Mouse (Mus musculus): ENCODE data around the gene Olfr790.

The Olfr790 gene

GRCm38 (mm10) chr10:129498192-129498591 is at the start of gene Olfr790:
Gene Olfr790, plus strand, starts transcription at chr10:129498492.
- DNase-seq (ENCODE audit: low spot score in 2 of 2) = no peak

GRCm38 (mm10) chr10:129461562-129461961 is 36.7 kb upstream of the Olfr790 start, which contains the start of gene Olfr787:
Gene Olfr787, plus strand, starts transcription at chr10:129461862.
- no peak for DNase-seq (ENCODE audit: low spot score in 2 of 2)

DNA sequence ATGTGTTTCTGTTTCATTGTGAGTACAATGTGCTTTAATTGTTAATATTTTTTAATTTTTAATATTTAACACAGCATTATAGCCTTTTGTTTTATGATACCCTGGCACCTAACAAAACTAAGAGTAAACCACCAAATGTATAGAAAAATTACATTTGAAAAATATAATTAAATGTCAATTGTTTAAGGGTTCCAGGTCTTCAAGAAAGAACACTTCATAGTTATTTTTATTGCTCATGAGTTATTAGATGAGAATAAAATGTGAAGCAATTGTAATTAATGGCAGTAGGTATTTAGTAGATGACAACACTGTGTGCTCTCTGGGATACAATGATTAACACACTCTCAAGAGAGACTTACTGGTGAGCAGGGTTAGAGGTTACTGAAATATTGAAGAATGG is 27.6 kb upstream of the Olfr790 start, which contains the start of gene Olfr788:
TSS of gene Olfr788 (plus strand) at position 301 of the 400 bp plus-strand sequence.
- no peak for DNase-seq (ENCODE audit: low spot score in 2 of 2)

GRCm38 (mm10) chr10:129473256-129473655 is 25.0 kb upstream of the Olfr790 start:
- DNase-seq (ENCODE audit: low spot score in 2 of 2) = no peak

DNA sequence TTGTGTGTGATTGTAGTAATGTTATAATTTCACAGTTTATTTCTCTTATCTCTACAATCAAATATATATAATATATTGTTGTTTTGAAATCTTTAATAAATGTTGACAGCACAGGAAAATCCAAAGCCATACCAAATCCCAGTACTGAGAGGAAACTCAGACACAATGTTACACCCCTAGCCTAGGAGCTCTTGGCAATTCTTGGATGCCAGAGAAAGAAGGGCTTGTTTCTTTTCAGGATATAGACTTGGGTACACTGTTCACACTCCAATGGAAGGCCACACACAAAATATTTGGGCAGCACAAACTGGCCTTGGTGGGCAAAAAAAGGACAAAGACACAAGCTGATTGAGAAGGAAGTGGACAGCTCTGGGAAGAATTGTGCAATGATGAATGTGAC is 24.6 kb upstream of the Olfr790 start:
- no peak for DNase-seq (ENCODE audit: low spot score in 2 of 2)

- no peak for DNase-seq (ENCODE audit: low spot score in 2 of 2)
Measured at GRCm38 (mm10) chr10:129484452-129484851, 13.8 kb upstream of the Olfr790 start, which contains the start of gene Olfr789. Gene Olfr789, plus strand, starts transcription at chr10:129484752.

DNA sequence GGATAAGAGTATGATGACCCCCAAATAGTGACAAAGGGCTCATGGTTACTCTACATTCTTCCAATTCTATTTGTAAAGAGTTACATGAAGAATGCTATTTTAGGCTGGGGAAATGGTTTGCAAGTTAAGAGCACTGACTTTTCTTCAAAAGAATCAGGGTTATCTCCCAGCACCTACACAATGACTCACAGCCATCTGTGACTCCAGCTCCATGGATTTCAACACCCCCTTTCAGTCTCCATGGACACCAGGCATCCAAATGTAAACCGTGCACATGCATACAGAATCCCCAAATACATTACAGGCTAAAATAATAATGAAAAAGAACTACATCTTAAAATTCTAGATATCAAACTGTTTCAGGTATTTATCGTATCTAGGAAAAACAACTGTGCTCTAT is 8.2 kb upstream of the Olfr790 start:
- DNase-seq (ENCODE audit: low spot score in 2 of 2) = no peak

GRCm38 (mm10) chr10:129521492-129521891 is 23.2 kb downstream of the Olfr790 start, which contains the start of gene Olfr791:
Gene Olfr791, plus strand, starts transcription at chr10:129521792.
- no peak for DNase-seq (ENCODE audit: low spot score in 2 of 2)

DNA sequence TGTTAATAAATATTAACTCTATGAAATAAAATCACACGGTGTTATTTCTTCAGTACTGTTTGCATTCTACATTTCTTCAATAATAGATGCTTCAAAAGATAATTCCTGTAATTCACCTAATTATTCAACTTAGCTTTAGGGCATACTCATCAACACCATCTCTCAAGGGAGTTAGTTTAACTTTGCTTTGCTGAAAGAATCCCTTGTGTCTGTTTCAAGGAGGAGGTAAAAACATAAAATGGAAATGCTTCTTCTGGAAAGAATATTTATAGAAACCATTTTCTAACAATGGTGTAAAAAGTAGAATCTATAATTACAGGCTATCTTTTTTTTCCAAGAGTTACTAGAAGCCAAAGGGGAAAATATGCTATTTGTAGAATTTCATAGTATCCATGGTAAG is 40.6 kb downstream of the Olfr790 start, which contains the start of gene Olfr792:
TSS of gene Olfr792 (plus strand) at position 301 of the 400 bp plus-strand sequence.
- DNase-seq (ENCODE audit: low spot score in 2 of 2) = no peak

DNA sequence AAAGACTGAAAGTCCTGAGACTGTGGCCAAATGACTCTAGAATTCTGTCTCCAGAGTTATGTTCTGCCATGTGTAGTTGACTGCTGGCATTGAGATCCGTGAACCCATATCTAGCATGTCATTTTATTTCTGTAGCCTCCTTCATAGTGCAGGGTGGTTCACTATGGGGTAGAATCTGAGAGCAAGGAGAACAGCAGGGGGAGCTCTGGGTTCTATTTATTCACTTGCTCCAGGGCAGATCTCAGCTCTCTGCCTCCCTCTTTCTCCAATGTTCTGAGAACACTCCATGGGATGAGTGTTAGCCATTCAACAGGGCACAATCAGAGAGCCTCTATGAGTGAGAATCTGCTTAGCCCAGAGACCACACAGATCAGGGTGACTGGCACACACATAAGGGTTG is 51.1 kb downstream of the Olfr790 start:
- no peak for DNase-seq (ENCODE audit: low spot score in 2 of 2)

All from urinary bladder, postnatal 36 days (tissue).